Mouse (Mus musculus): ENCODE data around the gene Rcbtb2.
A peak's percentile ranks its signal among the peaks of the same experiment; 100 is the strongest.

DNA sequence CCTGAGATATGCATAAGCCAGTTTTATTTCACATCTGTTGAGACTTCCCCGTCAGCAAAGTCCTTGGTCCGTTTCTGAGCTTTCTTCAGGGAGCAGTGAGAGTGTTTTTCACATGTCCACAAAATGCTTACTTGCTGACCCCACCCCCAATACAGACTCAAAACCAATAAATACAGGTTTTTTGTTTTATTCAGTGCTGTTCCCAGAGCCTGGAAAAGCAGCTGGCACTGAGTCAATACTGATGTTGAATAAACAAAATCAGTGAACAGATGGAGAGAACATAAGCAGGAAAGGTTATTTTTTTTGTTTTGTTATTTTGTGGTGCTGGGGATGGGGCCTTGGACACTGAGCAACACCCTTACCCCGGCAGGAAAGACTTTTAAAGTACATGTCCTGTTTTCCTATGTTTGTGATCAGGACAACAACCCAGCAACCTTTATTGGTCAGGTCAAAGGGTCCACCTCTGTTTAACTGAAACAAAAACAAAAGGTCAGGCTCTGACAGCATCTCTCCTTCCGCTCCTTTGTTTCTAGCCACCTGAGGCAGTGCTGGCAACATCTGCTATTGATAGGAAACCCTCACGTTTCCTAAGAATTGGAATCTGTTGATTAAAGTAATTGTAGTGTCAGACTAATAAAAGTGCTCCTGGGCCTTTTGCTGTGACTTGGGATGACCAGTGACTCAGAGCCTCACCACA, 108.6 kb downstream of the Rcbtb2 start:
- TF ChIP-seq CTCF (conservative IDR thresholded peaks at IDR 0.05; ENCODE audit: low read length) (no peak), NANOG (IDR thresholded peaks at IDR 0.05; ENCODE audit: borderline replicate concordance, low read length) (peak; percentile 30; the same call in 1 of the 2 replicates), POU5F1 (IDR thresholded peaks at IDR 0.05; ENCODE audit: borderline replicate concordance, low read length) (no peak)

All from E14TG2a.4 (cell line).